Mouse (Mus musculus) G1E (cell line): ENCODE measurements around the gene Plcb4. TPM values are rescaled to one million over a fixed set of nuclear protein-coding genes. Genes with fewer than 3 reads are reported as not detected.

Experiments
- ATAC-seq: 2 replicates; pipeline ENCODE4 v1.8.0; 2016; ENCODE audit warnings: mild to moderate bottlenecking; ENCODE audit not compliant: insufficient number of reproducible peaks, poor library complexity, low FRiP score, severe bottlenecking; ENCODE audit errors: extremely low read depth
- DNase-seq: peaks from one replicate; pipeline ENCODE4 v3.0.0; 2012; ENCODE audit warnings: low spot score
- H3K27me3 ChIP-seq: 2 replicates; pipeline ENCODE4 v1.6.1; 2012; ENCODE audit warnings: mild to moderate bottlenecking, low read length, inconsistent platforms; ENCODE audit not compliant: insufficient read depth
- H3K36me3 ChIP-seq: replicated peaks from 2 replicates; pipeline ENCODE3; 2012; ENCODE audit warnings: mild to moderate bottlenecking, inconsistent platforms
- H3K4me1 ChIP-seq: 2 replicates; pipeline ENCODE4 v1.6.1; 2012; ENCODE audit warnings: low read depth, low read length, inconsistent platforms, mixed read lengths; ENCODE audit not compliant: insufficient read depth
- H3K4me3 ChIP-seq: 2 replicates; pipeline ENCODE4 v1.5.1; 2012; ENCODE audit warnings: low read depth, mild to moderate bottlenecking, inconsistent platforms, low read length, moderate library complexity, mixed read lengths
- H3K9me3 ChIP-seq: replicated peaks from 2 replicates; pipeline ENCODE4 v1.6.1; 2012; ENCODE audit warnings: inconsistent platforms
- CTCF ChIP-seq: IDR thresholded peaks from 2 replicates; pipeline ENCODE4 v1.5.1; 2012; ENCODE audit warnings: low read depth, low read length, inconsistent platforms, mixed read lengths
- GATA1 ChIP-seq: IDR thresholded peaks from 2 replicates; pipeline ENCODE4 v1.6.1; 2012; ENCODE audit warnings: borderline replicate concordance, low read length, inconsistent platforms, mixed read lengths
- GATA2 ChIP-seq: IDR thresholded peaks from 2 replicates; pipeline ENCODE4 v1.6.1; 2012; ENCODE audit warnings: low read depth, low read length, inconsistent platforms, borderline replicate concordance
- POLR2AphosphoS5 ChIP-seq: IDR thresholded peaks from 2 replicates; pipeline ENCODE4 v1.6.1; 2012; ENCODE audit warnings: low read depth, low read length, inconsistent platforms; ENCODE audit not compliant: insufficient replicate concordance
- TAL1 ChIP-seq: conservative IDR thresholded peaks from 2 replicates; pipeline ENCODE4 v1.6.1; 2012; ENCODE audit warnings: low read depth, low read length, inconsistent platforms, mixed read lengths
- polyA plus RNA-seq: library from polyadenylated mRNA; stranded (reverse); fragments of >175 nt; gene quantifications from 2 replicates; pipeline ENCODE4 v1.2.3, GENCODE M21; 2012
- total RNA-seq, 2 experiments: library from RNA; stranded (forward) in 1 of 2; stranded (reverse) in 1 of 2; fragments of 200-1000 nt in 1 of 2; fragments of >200 nt in 1 of 2; fragmentation: Nextera tagmentation in 1 of 2; gene quantifications; 2 replicates each; pipeline ENCODE4 v1.2.3; 2014 to 2017

Plcb4 gene
- total and polyA plus RNA-seq, 3 experiments, result 0.27 TPM; not detected in 2

DNA sequence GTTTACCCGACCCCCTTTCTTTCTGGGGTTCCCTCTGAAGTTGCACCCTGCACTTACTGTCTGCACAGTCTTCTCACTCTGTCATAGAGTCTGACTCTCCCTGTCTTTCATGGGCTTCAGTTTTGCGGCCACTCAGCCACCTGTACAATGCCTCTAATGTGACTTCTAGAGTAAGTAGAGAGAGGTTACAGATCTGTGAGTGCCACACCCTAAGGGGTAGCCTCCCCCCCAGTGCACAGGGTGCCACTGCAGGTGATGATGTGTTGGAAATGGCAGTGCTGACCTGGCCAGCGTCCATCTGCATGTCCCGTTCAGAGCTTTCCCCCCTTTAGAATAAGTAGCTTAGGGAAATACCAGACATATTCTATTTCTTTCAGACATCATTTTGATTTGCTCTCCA is 336.4 kb downstream of the Plcb4 start:
- ATAC-seq (no peak), DNase-seq (no peak)
- Histone ChIP-seq H3K36me3 (no peaks in the 10 kb centered on the region), H3K4me1 (no peaks in the 10 kb centered on the region), H3K27me3 (no peaks in the 10 kb centered on the region), H3K4me3 (no peak overlapping the region), H3K9me3 (peaks cover 61% of the 10 kb centered on the region)
- TF ChIP-seq GATA2 (no peak), CTCF (no peak)

DNA sequence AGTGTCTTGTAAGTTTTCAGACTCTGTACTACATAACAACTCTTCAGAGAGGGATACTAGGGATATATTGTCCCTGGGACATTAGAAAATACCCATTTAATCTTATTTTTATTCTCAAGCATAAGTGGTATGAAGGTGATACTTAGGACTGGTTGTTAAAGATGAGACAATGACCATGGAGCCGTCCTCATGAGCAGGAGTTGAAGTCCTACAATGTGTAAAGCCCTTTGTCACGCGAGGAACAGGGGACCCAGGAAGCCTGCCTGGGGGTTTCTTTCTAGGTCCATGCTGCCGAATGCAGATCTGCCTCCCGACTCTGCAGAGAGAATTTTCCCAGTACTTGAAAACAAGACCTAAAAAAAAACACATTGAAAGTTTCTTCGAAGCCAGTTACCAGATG is 338.1 kb downstream of the Plcb4 start:
- no peak for ATAC-seq
- Histone ChIP-seq H3K9me3 (peaks cover 62% of the 10 kb centered on the region), H3K4me3 (no peak overlapping the region), H3K36me3 (no peaks in the 10 kb centered on the region), H3K27me3 (no peaks in the 10 kb centered on the region), H3K4me1 (no peaks in the 10 kb centered on the region)
- TF ChIP-seq TAL1, result no peak
- TF ChIP-seq GATA1, result no peak
- no peak for TF ChIP-seq GATA2
- no peak for TF ChIP-seq CTCF
- TF ChIP-seq POLR2AphosphoS5, result no peak
- DNase-seq, result no peak

DNA sequence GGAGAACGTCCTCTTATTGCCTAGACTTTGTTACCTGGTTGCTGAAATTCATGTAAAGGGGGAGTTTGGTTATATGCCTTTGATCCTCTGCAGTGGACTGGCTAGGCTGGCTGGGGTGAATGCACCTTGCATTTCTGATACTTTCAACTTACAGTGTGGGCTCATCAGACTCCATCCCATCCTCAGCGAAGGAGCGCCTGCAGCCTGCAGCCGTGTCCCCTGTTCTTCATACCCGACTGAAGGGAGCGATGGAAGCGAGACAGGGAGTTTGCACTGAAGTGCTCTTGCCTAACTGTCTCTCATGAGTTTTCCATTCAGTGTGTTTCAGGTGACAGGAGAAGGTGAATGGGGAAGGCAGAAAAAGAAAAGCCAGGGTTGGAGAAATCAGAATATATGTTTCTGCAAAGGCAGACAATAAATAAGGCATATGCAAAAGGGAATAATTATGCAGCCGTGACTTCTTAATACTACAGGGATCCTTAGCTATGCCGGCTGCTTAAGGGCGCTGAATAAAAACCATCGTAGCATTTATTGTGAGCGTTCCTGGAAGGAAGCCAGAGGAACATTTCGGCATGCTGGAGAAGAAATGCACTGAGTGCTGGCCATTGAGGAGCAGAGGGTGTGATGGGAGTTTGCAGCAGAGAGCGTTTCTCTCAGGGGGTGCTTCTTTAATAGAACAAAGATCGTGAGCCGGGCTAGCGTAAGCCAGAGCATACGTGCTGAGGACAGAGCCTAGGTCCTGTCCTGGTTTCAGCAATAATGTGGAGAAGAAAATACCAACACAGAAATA is 338.7 kb downstream of the Plcb4 start:
- no peaks in the 10 kb centered on the region for H3K27me3 ChIP-seq

DNA sequence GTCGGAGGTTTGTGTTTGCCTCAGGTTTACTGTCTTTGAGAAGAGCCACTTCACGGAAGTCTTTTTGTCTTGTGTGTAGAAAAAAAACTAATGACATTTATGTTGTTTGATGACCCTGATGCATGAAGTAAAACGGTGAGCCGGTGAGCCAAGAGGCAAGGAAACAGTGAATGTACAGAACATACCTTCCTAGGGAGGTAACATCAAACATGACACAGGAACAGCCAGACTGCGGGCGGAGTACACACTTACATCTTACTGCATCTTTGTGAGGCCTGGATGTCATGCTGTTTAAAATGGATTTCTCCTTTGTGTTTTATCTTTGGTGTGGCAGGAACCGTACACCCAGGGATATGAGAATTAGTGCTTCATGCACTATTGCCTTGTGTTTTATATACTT is 340.1 kb downstream of the Plcb4 start:
- no peaks in the 10 kb centered on the region for H3K36me3 ChIP-seq
- ATAC-seq (no peak), DNase-seq (no peak)
- H3K4me1 ChIP-seq, result no peaks in the 10 kb centered on the region
- TF ChIP-seq CTCF, result no peak
- TF ChIP-seq GATA2, result no peak
- TF ChIP-seq POLR2AphosphoS5, result no peak
- no peak for TF ChIP-seq TAL1
- no peak for TF ChIP-seq GATA1
- H3K27me3 ChIP-seq, result no peaks in the 10 kb centered on the region
- no peak overlapping the region for H3K4me3 ChIP-seq
- peaks cover 56% of the 10 kb centered on the region for H3K9me3 ChIP-seq

More for the DNA sequence above, 338.7 kb downstream of the Plcb4 start:
- no peak for DNase-seq
- ATAC-seq, result no peak
- Histone ChIP-seq H3K36me3 (no peaks in the 10 kb centered on the region), H3K9me3 (peaks cover 59% of the 10 kb centered on the region), H3K4me3 (no peak overlapping the region), H3K4me1 (no peaks in the 10 kb centered on the region)
- TF ChIP-seq TAL1 (no peak), GATA1 (no peak), GATA2 (no peak), CTCF (no peak), POLR2AphosphoS5 (no peak)

DNA sequence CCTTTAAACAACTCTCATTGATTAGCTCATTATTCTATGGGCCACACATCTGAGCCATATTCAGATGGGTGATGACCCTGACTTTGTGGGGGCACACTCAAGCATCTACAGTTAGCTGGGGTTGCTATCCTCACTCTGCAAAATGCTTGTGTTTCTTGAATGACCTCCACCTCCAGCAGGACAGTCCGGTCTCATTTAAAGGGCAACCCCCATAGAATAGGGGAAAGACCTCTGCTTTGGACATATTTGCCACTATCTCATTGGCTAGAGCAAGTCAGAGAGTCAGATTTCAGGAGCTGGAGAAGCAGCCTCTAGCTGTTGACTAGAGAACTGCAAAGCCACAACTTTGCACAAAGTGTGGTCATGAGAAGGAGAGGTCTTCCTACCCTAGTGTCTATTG is 340.6 kb downstream of the Plcb4 start:
- H3K36me3 ChIP-seq, result no peaks in the 10 kb centered on the region
- H3K9me3 ChIP-seq, result peaks cover 52% of the 10 kb centered on the region
- no peak overlapping the region for H3K4me3 ChIP-seq
- DNase-seq (no peak), ATAC-seq (no peak)
- no peaks in the 10 kb centered on the region for H3K27me3 ChIP-seq
- TF ChIP-seq TAL1 (no peak), CTCF (no peak), GATA1 (no peak), GATA2 (no peak), POLR2AphosphoS5 (no peak)
- H3K4me1 ChIP-seq, result no peaks in the 10 kb centered on the region

DNA sequence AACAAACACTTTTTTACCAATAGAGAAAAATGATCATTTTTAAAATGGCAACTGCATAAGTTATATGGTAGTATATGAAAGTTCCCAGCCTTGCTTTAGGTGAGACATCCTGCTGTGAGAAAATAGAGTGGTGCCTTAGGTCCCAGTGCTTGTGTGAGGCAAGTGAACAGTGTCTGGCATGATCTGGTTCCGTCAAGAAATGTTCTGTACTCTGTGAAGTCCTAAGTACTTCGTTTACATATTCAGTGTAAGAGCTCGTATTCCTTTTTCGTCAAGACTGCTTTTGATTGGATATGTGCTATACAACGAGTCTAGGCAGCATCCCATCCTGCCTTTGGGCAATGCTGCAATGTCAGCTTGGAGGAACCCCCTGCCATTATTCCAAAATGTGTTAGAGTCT is 342.1 kb downstream of the Plcb4 start:
- ATAC-seq, result no peak

More for the DNA sequence above, 342.1 kb downstream of the Plcb4 start:
- TF ChIP-seq TAL1 (no peak), GATA1 (no peak), GATA2 (no peak), POLR2AphosphoS5 (no peak), CTCF (no peak)
- Histone ChIP-seq H3K36me3 (no peaks in the 10 kb centered on the region), H3K27me3 (no peaks in the 10 kb centered on the region), H3K4me1 (no peaks in the 10 kb centered on the region), H3K9me3 (peaks cover 47% of the 10 kb centered on the region), H3K4me3 (no peak overlapping the region)
- DNase-seq, result no peak
